Comparison of ENCODE assay signal across 10 mouse cellular contexts in the genomic region with DNA sequence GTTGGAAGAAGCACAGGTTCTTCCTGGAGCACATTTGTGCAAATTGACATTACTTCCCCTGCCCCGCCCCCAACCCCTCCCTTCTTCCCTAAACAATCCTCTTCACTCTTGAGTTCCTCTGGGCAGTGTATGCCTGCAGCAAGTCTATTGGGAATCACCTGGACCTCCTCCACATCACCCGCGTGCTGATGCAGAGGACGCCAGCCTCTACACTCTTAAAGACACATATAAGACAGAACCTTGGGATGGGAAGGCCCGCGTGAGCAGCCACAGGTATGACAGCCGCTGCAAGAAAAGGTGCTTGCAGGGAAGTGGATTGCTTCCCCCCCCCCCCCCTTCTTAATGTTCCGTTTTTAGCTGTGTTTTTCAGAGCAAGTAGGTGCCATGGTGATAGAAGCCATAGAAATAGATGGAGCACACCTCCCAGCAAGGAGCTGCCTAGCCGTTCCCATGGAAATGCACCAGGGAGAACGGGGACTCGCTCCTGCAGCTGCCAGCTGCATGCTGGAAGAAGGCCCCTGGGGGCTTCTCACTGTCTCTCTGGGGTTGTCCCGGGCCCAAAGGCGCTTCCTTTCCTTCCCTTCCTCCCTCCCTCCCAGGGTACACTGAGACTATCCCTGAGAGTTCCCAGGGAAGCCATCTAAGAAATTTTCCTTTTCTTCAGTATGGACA. TPM values are rescaled to one million over a fixed set of nuclear protein-coding genes. Genes with fewer than 3 reads are reported as not detected.
DNase-seq lines count a peak whose midpoint lies in the region; ATAC-seq lines count a peak whose summit lies in the region.
"Had no signal": no experiment of that assay in that cellular context is flagged by ENCODE, and none has a peak within 500 bp of the region (broad histone marks: within the 10 kb centered on the region; RNA-seq: fewer than 3 reads in every experiment).

No protein-coding gene starts in this region.

- WGBS in hindbrain, embryonic 14.5 days = 41% methylated on average over 13 of the region's 13 CpGs
- WGBS in hindbrain, embryonic 12.5 days = 51% methylated on average over 13 of the region's 13 CpGs
- WGBS in forebrain, embryonic 16.5 days = 45% methylated on average over 13 of the region's 13 CpGs

- no peaks in the 10 kb centered on the region for H3K9me3 ChIP-seq in hindbrain, embryonic 14.5 days (ENCODE audit: control insufficient read depth, low read length)
- no peaks in the 10 kb centered on the region for H3K9me3 ChIP-seq in hindbrain, embryonic 12.5 days (replicated peaks)
- H3K9me3 ChIP-seq in forebrain, embryonic 16.5 days (ENCODE audit: control insufficient read depth, low read length) = no peaks in the 10 kb centered on the region
- H3K9me3 ChIP-seq: limb, embryonic 15.5 days had no signal

- no peak for DNase-seq in hindbrain, embryonic 14.5 days (ENCODE audit: low spot score)
- DNase-seq in left cerebral cortex, adult 9 months (ENCODE audit: low spot score in 2 of 2) = peak; percentile 58 to 62
- DNase-seq in right cerebral cortex, postnatal 10 days (ENCODE audit: low spot score in 2 of 2) = peak; percentile 79 to 86
- DNase-seq in testis, postnatal 14 days (ENCODE audit: low spot score) = no peak
- no peak for DNase-seq in urinary bladder, postnatal 36 days (ENCODE audit: low spot score in 2 of 2)
- no peak for DNase-seq in gastrocnemius, adult 18-20 months (ENCODE audit: low spot score)
- DNase-seq: cerebellum, adult 8-10 months had no signal

- no peak overlapping the region for H3K4me3 ChIP-seq in hindbrain, embryonic 14.5 days (replicated peaks; ENCODE audit: low read length)
- no peak overlapping the region for H3K4me3 ChIP-seq in hindbrain, embryonic 12.5 days
- H3K4me3 ChIP-seq in forebrain, embryonic 16.5 days (replicated peaks; ENCODE audit: low read length) = no peak overlapping the region
- H3K4me3 ChIP-seq: limb, embryonic 15.5 days had no signal

- H3K36me3 ChIP-seq in hindbrain, embryonic 14.5 days (replicated peaks; ENCODE audit: control insufficient read depth, insufficient read depth) = no peaks in the 10 kb centered on the region
- no peaks in the 10 kb centered on the region for H3K36me3 ChIP-seq in hindbrain, embryonic 12.5 days
- H3K36me3 ChIP-seq in forebrain, embryonic 16.5 days (ENCODE audit: control insufficient read depth, insufficient read depth) = no peaks in the 10 kb centered on the region
- H3K36me3 ChIP-seq: limb, embryonic 15.5 days had no signal

- 0 out of 2 replicates have a peak, but pooled peaks have one; percentile 43 for ATAC-seq in hindbrain, embryonic 14.5 days (ENCODE audit: low FRiP score)
- ATAC-seq in hindbrain, embryonic 12.5 days (ENCODE audit: low FRiP score) = no peak
- peak; percentile 87 for ATAC-seq in forebrain, embryonic 16.5 days

- H3K4me1 ChIP-seq in hindbrain, embryonic 14.5 days (replicated peaks; ENCODE audit: control insufficient read depth, insufficient read depth, low read length) = 0 out of 2 replicates have a peak, but pooled peaks cover 3% of the 10 kb centered on the region
- peaks cover 5% of the 10 kb centered on the region for H3K4me1 ChIP-seq in hindbrain, embryonic 12.5 days
- 0 out of 2 replicates have a peak, but pooled peaks cover 5% of the 10 kb centered on the region for H3K4me1 ChIP-seq in forebrain, embryonic 16.5 days (replicated peaks; ENCODE audit: control insufficient read depth, insufficient read depth, low read length)

- H3K27ac ChIP-seq in hindbrain, embryonic 14.5 days = no peak overlapping the region
- no peak overlapping the region for H3K27ac ChIP-seq in hindbrain, embryonic 12.5 days
- H3K27ac ChIP-seq in forebrain, embryonic 16.5 days (ENCODE audit: low read length) = peak overlapping the region; percentile 31
- H3K27ac ChIP-seq: limb, embryonic 15.5 days had no signal

- H3K27me3 ChIP-seq in hindbrain, embryonic 14.5 days (ENCODE audit: control insufficient read depth, insufficient read depth, low read length) = no peaks in the 10 kb centered on the region
- H3K27me3 ChIP-seq in hindbrain, embryonic 12.5 days = no peaks in the 10 kb centered on the region
- H3K27me3 ChIP-seq in forebrain, embryonic 16.5 days (replicated peaks; ENCODE audit: control insufficient read depth, insufficient read depth, low read length) = no peaks in the 10 kb centered on the region
- H3K27me3 ChIP-seq: limb, embryonic 15.5 days had no signal

- no peak overlapping the region for H3K4me2 ChIP-seq in hindbrain, embryonic 14.5 days (replicated peaks)
- no peak overlapping the region for H3K4me2 ChIP-seq in hindbrain, embryonic 12.5 days (replicated peaks)
- H3K4me2 ChIP-seq in forebrain, embryonic 16.5 days (ENCODE audit: low read length) = no peak overlapping the region
- H3K4me2 ChIP-seq: limb, embryonic 15.5 days had no signal

- H3K9ac ChIP-seq in hindbrain, embryonic 14.5 days = no peak overlapping the region
- no peak overlapping the region for H3K9ac ChIP-seq in hindbrain, embryonic 12.5 days
- H3K9ac ChIP-seq in forebrain, embryonic 16.5 days (replicated peaks; ENCODE audit: low read depth, low read length) = no peak overlapping the region; the same call in 1 of the 2 replicates
- H3K9ac ChIP-seq: limb, embryonic 15.5 days had no signal

RNA-seq across cellular contexts. Expression of a gene that starts 29.9 kb away (rescaled TPM):
- 3.2 and 3.6 TPM in 2 replicates for polyA plus RNA-seq in hindbrain, embryonic 14.5 days (2014; fragmentation: Nextera tagmentation; extraction: Ambion mirVana)
- 2.0 and 2.8 TPM in 2 replicates for polyA plus RNA-seq in hindbrain, embryonic 12.5 days (2016; fragmentation: Nextera tagmentation; extraction: Ambion mirVana)
- polyA plus RNA-seq in forebrain, embryonic 16.5 days (2015; fragmentation: Nextera tagmentation; extraction: Ambion mirVana) = 3.0 and 3.3 TPM in 2 replicates
- total RNA-seq in gastrocnemius, adult 18-20 months (2021) = 10 to 100 TPM; 30.5 to 32.2 TPM

Comparison
In these comparisons a context has a peak if more than half of its experiments do, and no peak if none do; other contexts are left out.
1. DNase-seq: peak in left cerebral cortex, adult 9 months (2 of 2) and right cerebral cortex, postnatal 10 days (2 of 2); none in hindbrain, embryonic 14.5 days (single experiment), testis, postnatal 14 days (single experiment), urinary bladder, postnatal 36 days (0 of 2) and gastrocnemius, adult 18-20 months (single experiment).